Mouse (Mus musculus) MEL (cell line): ENCODE data around the gene Inpp5a. TPM values are rescaled to one million over a fixed set of nuclear protein-coding genes. Genes with fewer than 3 reads are reported as not detected.

ENCODE experiments used
- DNase-seq: peaks from one replicate; pipeline ENCODE4 v3.0.0; 2011; ENCODE audit warnings: low read depth, low spot score
- H3K27ac ChIP-seq: 2 replicates; pipeline ENCODE4 v1.5.1; 2012; ENCODE audit warnings: low read depth, mild to moderate bottlenecking, control low read depth, low read length, moderate library complexity; ENCODE audit not compliant: control insufficient read depth
- H3K27me3 ChIP-seq, 2 experiments: fragments of 150-350 bp in 1 of 2; sonication (generic) in 1 of 2; 2 replicates each; pipeline ENCODE4 v1.6.1; 2012; ENCODE audit warnings: low read length in 2 of 2, mild to moderate bottlenecking in 2 of 2, improper control_type of control experiment in 1 of 2, moderate library complexity in 1 of 2; ENCODE audit not compliant: insufficient read depth in 2 of 2, control insufficient read depth in 1 of 2
- H3K36me3 ChIP-seq, 2 experiments: 2 replicates each; pipeline ENCODE4 v1.6.1; 2012 to 2014; ENCODE audit warnings: low read length in 2 of 2, improper control_type of control experiment in 1 of 2, inconsistent platforms in 1 of 2, mild to moderate bottlenecking in 1 of 2; ENCODE audit not compliant: insufficient read depth in 2 of 2, control insufficient read depth in 1 of 2
- H3K4me1 ChIP-seq, 2 experiments: fragments of 150-350 bp in 1 of 2; sonication (generic) in 1 of 2; 2 replicates each; pipeline ENCODE4 v1.6.1; 2012; ENCODE audit warnings: low read length in 2 of 2, improper control_type of control experiment in 1 of 2, mild to moderate bottlenecking in 1 of 2; ENCODE audit not compliant: insufficient read depth in 2 of 2, control insufficient read depth in 1 of 2
- H3K4me3 ChIP-seq, 2 experiments: fragments of 150-350 bp in 1 of 2; sonication (generic) in 1 of 2; 2 replicates each; pipeline ENCODE4 v1.5.1; 2012; ENCODE audit warnings: low read depth in 2 of 2, low read length in 2 of 2, mild to moderate bottlenecking in 2 of 2, moderate library complexity in 2 of 2, control low read depth in 1 of 2, improper control_type of control experiment in 1 of 2; ENCODE audit not compliant: control insufficient read depth in 1 of 2, insufficient read depth in 1 of 2
- H3K79me2 ChIP-seq: 2 replicates; pipeline ENCODE4 v1.6.1; 2012; ENCODE audit warnings: mild to moderate bottlenecking, low read length, moderate library complexity; ENCODE audit not compliant: control insufficient read depth, poor library complexity, insufficient read depth
- H3K9ac ChIP-seq: 2 replicates; pipeline ENCODE4 v1.6.1; 2012; ENCODE audit warnings: low read depth, mild to moderate bottlenecking, control low read depth, low read length, moderate library complexity; ENCODE audit not compliant: control insufficient read depth, poor library complexity, severe bottlenecking
- H3K9me3 ChIP-seq: fragments of 150-350 bp; sonication (generic); replicated peaks from 2 replicates; pipeline ENCODE4 v1.6.1; 2012; ENCODE audit warnings: mild to moderate bottlenecking, low read length, improper control_type of control experiment, moderate library complexity; ENCODE audit not compliant: insufficient read depth
- BHLHE40 ChIP-seq: IDR thresholded peaks from 2 replicates; pipeline ENCODE4 v1.6.1; 2012; ENCODE audit warnings: low read depth, mild to moderate bottlenecking, inconsistent platforms, low read length, improper control_type of control experiment, borderline replicate concordance
- CHD1 ChIP-seq: IDR thresholded peaks from 2 replicates; pipeline ENCODE4 v1.6.1; 2012; ENCODE audit warnings: low read depth, mild to moderate bottlenecking, inconsistent platforms, low read length, improper control_type of control experiment
- ETS1 ChIP-seq: IDR thresholded peaks from 2 replicates; pipeline ENCODE4 v1.6.1; 2012; ENCODE audit warnings: low read depth, mild to moderate bottlenecking, inconsistent platforms, low read length, improper control_type of control experiment, moderate library complexity
- GATA1 ChIP-seq: IDR thresholded peaks from 2 replicates; pipeline ENCODE4 v1.6.1; 2011; ENCODE audit warnings: low read depth, low read length, improper control_type of control experiment
- MAFK ChIP-seq: IDR thresholded peaks from 2 replicates; pipeline ENCODE4 v1.6.1; 2011; ENCODE audit warnings: low read depth, mild to moderate bottlenecking, low read length, improper control_type of control experiment, borderline replicate concordance
- MAZ ChIP-seq: IDR thresholded peaks from 2 replicates; pipeline ENCODE4 v1.6.1; 2012; ENCODE audit warnings: low read depth, mild to moderate bottlenecking, inconsistent platforms, low read length, improper control_type of control experiment
- MEF2A ChIP-seq: IDR thresholded peaks from 2 replicates; pipeline ENCODE4 v1.6.1; 2014; ENCODE audit warnings: low read depth, mild to moderate bottlenecking, inconsistent platforms, low read length, improper control_type of control experiment; ENCODE audit not compliant: poor library complexity, insufficient replicate concordance, severe bottlenecking; ENCODE audit errors: extremely low read depth
- MXI1 ChIP-seq: IDR thresholded peaks from 2 replicates; pipeline ENCODE4 v1.6.1; 2011; ENCODE audit warnings: mild to moderate bottlenecking, low read depth, low read length, improper control_type of control experiment
- MYB ChIP-seq: IDR thresholded peaks from 2 replicates; pipeline ENCODE4 v1.6.1; 2011; ENCODE audit warnings: mild to moderate bottlenecking, low read depth, low read length, improper control_type of control experiment
- MYC ChIP-seq: IDR thresholded peaks from 2 replicates; pipeline ENCODE4 v1.6.1; 2011; ENCODE audit warnings: low read depth, mild to moderate bottlenecking, low read length, improper control_type of control experiment, moderate library complexity
- NRF1 ChIP-seq: IDR thresholded peaks from 2 replicates; pipeline ENCODE4 v1.6.1; 2014; ENCODE audit warnings: low read depth, mild to moderate bottlenecking, inconsistent platforms, low read length, improper control_type of control experiment, moderate library complexity; ENCODE audit not compliant: poor library complexity, insufficient read depth, severe bottlenecking
- POLR2AphosphoS2 ChIP-seq: IDR thresholded peaks from 2 replicates; pipeline ENCODE4 v1.6.1; 2011; ENCODE audit warnings: low read length, improper control_type of control experiment
- POLR2AphosphoS5 ChIP-seq: IDR thresholded peaks from 2 replicates; pipeline ENCODE4 v1.6.1; 2012; ENCODE audit warnings: low read depth, borderline replicate concordance, mild to moderate bottlenecking, inconsistent platforms, low read length, moderate library complexity, mixed read lengths
- SMC3 ChIP-seq: IDR thresholded peaks from 2 replicates; pipeline ENCODE4 v1.6.1; 2011; ENCODE audit warnings: low read depth, low read length, improper control_type of control experiment
- TAL1 ChIP-seq: IDR thresholded peaks from 2 replicates; pipeline ENCODE4 v1.6.1; 2012; ENCODE audit warnings: mild to moderate bottlenecking, inconsistent platforms, low read length, moderate library complexity, mixed read lengths
- TBP ChIP-seq: IDR thresholded peaks from 2 replicates; pipeline ENCODE4 v1.8.0; 2011; ENCODE audit warnings: low read depth, low read length, improper control_type of control experiment
- UBTF ChIP-seq: IDR thresholded peaks from 2 replicates; pipeline ENCODE4 v1.6.1; 2012; ENCODE audit warnings: low read depth, mild to moderate bottlenecking, inconsistent platforms, low read length, improper control_type of control experiment, moderate library complexity, borderline replicate concordance; ENCODE audit not compliant: insufficient read depth
- ZC3H11A ChIP-seq: IDR thresholded peaks from 2 replicates; pipeline ENCODE4 v1.6.1; 2012; ENCODE audit warnings: low read depth, mild to moderate bottlenecking, inconsistent platforms, low read length, improper control_type of control experiment
- ZNF384 ChIP-seq: IDR thresholded peaks from 2 replicates; pipeline ENCODE4 v1.6.1; 2012; ENCODE audit warnings: low read depth, mild to moderate bottlenecking, inconsistent platforms, low read length, improper control_type of control experiment
- polyA plus RNA-seq, 2 experiments: library from polyadenylated mRNA; stranded (reverse) in 1 of 2; unstranded in 1 of 2; fragments of >175 nt in 1 of 2; fragments of >200 nt in 1 of 2; gene quantifications; 2 replicates each; pipeline versions ENCODE4 v1.2.1 to v1.2.4; 2012; ENCODE audit warnings: low replicate concordance in 2 of 2, low read depth in 1 of 2; ENCODE audit not compliant: insufficient read length in 2 of 2, insufficient read depth in 1 of 2, missing spikeins in 1 of 2
- total RNA-seq: library from RNA; depleted of rRNA; stranded (reverse); fragments of 300-350 nt; gene quantifications from 2 replicates; pipeline ENCODE4 v1.2.3, GENCODE M21; 2012

Inpp5a gene
- total and polyA plus RNA-seq, 3 experiments, result 5.7 to 14.4 TPM; not detected in 1

DNA sequence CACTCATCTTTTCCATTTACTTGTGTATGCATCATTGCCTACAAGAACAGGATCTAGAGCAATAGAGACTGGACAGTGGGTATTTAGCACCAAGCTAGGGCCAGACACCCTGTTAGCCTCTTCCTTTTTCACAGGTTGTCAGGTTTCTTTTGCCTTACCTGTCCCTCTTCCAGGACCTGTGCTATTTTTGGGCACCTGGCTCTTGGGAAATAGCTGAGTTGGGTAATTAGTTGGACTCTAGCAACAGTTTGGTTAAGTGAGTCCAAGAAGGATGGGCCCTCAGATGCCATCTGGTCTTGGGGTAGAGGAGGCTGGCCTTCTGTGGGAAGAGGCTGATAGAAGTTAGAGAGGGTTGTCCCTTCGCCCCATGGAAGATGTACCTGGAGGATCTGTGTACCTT, 29.5 kb downstream of the Inpp5a start:
- H3K4me3 ChIP-seq, result no peak overlapping the region
- H3K79me2 ChIP-seq, result no peaks in the 10 kb centered on the region
- no peaks in the 10 kb centered on the region for H3K9me3 ChIP-seq
- H3K4me1 ChIP-seq, result no peaks in the 10 kb centered on the region
- TF ChIP-seq GATA1, result no peak
- TF ChIP-seq MYB, result no peak
- TF ChIP-seq MEF2A, result no peak
- no peak for TF ChIP-seq BHLHE40
- TF ChIP-seq MAFK, result no peak
- no peak for TF ChIP-seq UBTF
- TF ChIP-seq TBP, result no peak
- TF ChIP-seq MYC, result no peak
- TF ChIP-seq CHD1, result no peak
- no peak for TF ChIP-seq POLR2AphosphoS5
- TF ChIP-seq TAL1, result no peak
- no peak for TF ChIP-seq ZNF384
- no peak for TF ChIP-seq SMC3
- no peak for TF ChIP-seq MXI1
- TF ChIP-seq ZC3H11A, result no peak
- no peak for TF ChIP-seq NRF1
- TF ChIP-seq ETS1, result no peak
- no peak overlapping the region for H3K9ac ChIP-seq
- H3K36me3 ChIP-seq, result no peaks in the 10 kb centered on the region
- DNase-seq, result no peak
- no peak overlapping the region for H3K27ac ChIP-seq
- no peaks in the 10 kb centered on the region for H3K27me3 ChIP-seq

DNA sequence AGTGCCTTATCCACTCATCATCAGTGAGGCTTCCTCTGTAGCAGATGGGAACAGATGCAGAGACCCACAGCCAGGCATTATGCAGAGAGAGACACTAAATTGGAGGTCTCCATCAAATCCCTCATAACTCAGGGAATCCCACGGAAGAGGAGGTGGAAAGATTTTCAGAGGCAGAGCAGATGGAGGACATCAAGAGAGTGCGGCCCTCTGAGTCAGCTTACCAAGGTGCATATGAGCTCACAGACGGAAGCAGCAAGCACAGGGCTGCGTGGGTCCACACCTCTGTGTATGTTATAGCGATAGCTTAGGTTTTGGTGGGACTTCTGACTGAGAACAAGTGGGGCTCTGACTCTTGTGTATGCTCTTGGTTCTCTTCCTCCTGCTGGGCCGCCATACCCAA, 33.9 kb downstream of the Inpp5a start:
- H3K27me3 ChIP-seq, result no peaks in the 10 kb centered on the region
- no peaks in the 10 kb centered on the region for H3K4me1 ChIP-seq
- H3K27ac ChIP-seq, result no peak overlapping the region
- H3K9me3 ChIP-seq, result no peaks in the 10 kb centered on the region
- no peak overlapping the region for H3K4me3 ChIP-seq
- H3K79me2 ChIP-seq, result no peaks in the 10 kb centered on the region
- H3K36me3 ChIP-seq, result no peaks in the 10 kb centered on the region
- no peak overlapping the region for H3K9ac ChIP-seq
- TF ChIP-seq MAZ (no peak), POLR2AphosphoS2 (no peak), MAFK (no peak), MEF2A (no peak), ZNF384 (no peak)
- no peak for DNase-seq
